Mouse (Mus musculus) lung, embryonic 16.5 days (tissue): ENCODE data around the gene Rptor. TPM values are rescaled to one million over a fixed set of nuclear protein-coding genes. Genes with fewer than 3 reads are reported as not detected.

Experiments
- ATAC-seq: fragments of 200-750 bp; cut with Nextera tagmentation; 2 replicates; pipeline ENCODE4 v1.8.0; 2017; ENCODE audit warnings: low read depth, mild to moderate bottlenecking, moderate library complexity
- H3K27ac ChIP-seq: fragments of 300-500 bp; sonication (generic); 2 replicates; pipeline ENCODE4 v1.5.1; 2014; ENCODE audit warnings: mild to moderate bottlenecking, control low read depth, low read length
- H3K27me3 ChIP-seq: fragments of 300-500 bp; sonication (generic); 2 replicates; pipeline ENCODE4 v1.6.1; 2014; ENCODE audit warnings: low read depth, low read length, mixed read lengths; ENCODE audit not compliant: control insufficient read depth, insufficient read depth
- H3K36me3 ChIP-seq: fragments of 300-500 bp; sonication (generic); 2 replicates; pipeline ENCODE4 v1.6.1; 2014; ENCODE audit warnings: low read length; ENCODE audit not compliant: control insufficient read depth, insufficient read depth
- H3K4me1 ChIP-seq: fragments of 300-500 bp; sonication (generic); replicated peaks from 2 replicates; pipeline ENCODE4 v1.6.1; 2014; ENCODE audit warnings: low read length, mixed read lengths; ENCODE audit not compliant: control insufficient read depth, insufficient read depth
- H3K4me2 ChIP-seq: fragments of 300-500 bp; sonication (generic); 2 replicates; pipeline ENCODE4 v1.6.1; 2014; ENCODE audit warnings: low read depth, low read length, control low read depth
- H3K4me3 ChIP-seq: fragments of 300-500 bp; sonication (generic); 2 replicates; pipeline ENCODE4 v1.5.1; 2014; ENCODE audit warnings: mild to moderate bottlenecking, low read length, control low read depth
- H3K9ac ChIP-seq: fragments of 300-500 bp; sonication (generic); 2 replicates; pipeline ENCODE4 v1.6.1; 2014; ENCODE audit warnings: low read length, control low read depth
- H3K9me3 ChIP-seq: fragments of 300-500 bp; sonication (generic); 2 replicates; pipeline ENCODE4 v1.6.1; 2016; ENCODE audit warnings: low read length; ENCODE audit not compliant: control insufficient read depth
- WGBS: fragments of 180-500 bp; shearing (Covaris S2); extraction: QIAGEN DNeasy Blood & Tissue Kit; methylation state at CpG from one replicate; pipeline ENCODE4 v1.1.7; 2014; 5-methylcytosine and 5-hydroxymethylcytosine counted together
- polyA plus RNA-seq: library from polyadenylated mRNA; unstranded; fragments of >200 nt; fragmentation: Nextera tagmentation; extraction: Ambion mirVana; gene quantifications from 2 replicates; pipeline ENCODE4 v1.2.1, GENCODE M21; 2015

Rptor gene
- polyA plus RNA-seq, 1 experiment from 2014 or later: 7.1 TPM

GRCm38 (mm10) chr11:119928023-119928681, 325.4 kb downstream of the Rptor start:
- H3K9ac ChIP-seq: no peak overlapping the region
- H3K4me3 ChIP-seq: no peak overlapping the region

GRCm38 (mm10) chr11:119929603-119930265, 327.0 kb downstream of the Rptor start:
- Histone ChIP-seq H3K4me3 (no peak overlapping the region), H3K4me1 (no peaks in the 10 kb centered on the region; the same call in 1 of the 2 replicates), H3K4me2 (no peak overlapping the region), H3K9ac (no peak overlapping the region), H3K36me3 (no peaks in the 10 kb centered on the region), H3K27ac (no peak overlapping the region), H3K27me3 (no peaks in the 10 kb centered on the region), H3K9me3 (0 out of 2 replicates have a peak, but pooled peaks cover 3% of the 10 kb centered on the region)
- 70% methylated on average over 6 of the region's 6 CpGs for WGBS
- ATAC-seq: no peak

More at GRCm38 (mm10) chr11:119928023-119928681, 325.4 kb downstream of the Rptor start:
- H3K36me3 ChIP-seq: no peaks in the 10 kb centered on the region
- H3K9me3 ChIP-seq: 0 out of 2 replicates have a peak, but pooled peaks cover 3% of the 10 kb centered on the region
- H3K4me2 ChIP-seq: peak overlapping the region; percentile 34
- H3K27ac ChIP-seq: no peak overlapping the region
- H3K27me3 ChIP-seq: no peaks in the 10 kb centered on the region
- no peaks in the 10 kb centered on the region; the same call in 1 of the 2 replicates for H3K4me1 ChIP-seq
- ATAC-seq: peak; percentile 39
- 54% methylated on average over 16 of the region's 16 CpGs for WGBS

DNA sequence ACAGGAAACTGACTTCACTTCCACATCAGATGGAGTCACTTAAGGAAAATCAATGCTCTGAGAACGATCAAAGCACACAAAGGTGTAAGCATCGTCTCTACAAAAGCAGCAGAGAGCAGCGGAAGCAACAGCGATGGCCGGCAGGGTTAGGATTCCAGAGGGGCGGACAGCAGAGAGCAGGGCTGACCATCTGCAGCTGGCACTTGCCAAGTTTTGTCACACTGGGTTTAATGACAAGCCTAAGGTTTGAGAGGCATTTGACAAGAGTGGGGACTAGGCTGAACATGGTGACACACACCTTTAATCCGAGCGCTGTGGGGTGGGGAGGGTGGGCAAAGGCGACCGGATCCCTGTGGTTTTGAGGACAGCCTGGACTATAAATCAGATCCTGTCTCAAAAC, 329.1 kb downstream of the Rptor start:
- H3K4me3 ChIP-seq: no peak overlapping the region
- H3K4me2 ChIP-seq: no peak overlapping the region
- H3K27me3 ChIP-seq: no peaks in the 10 kb centered on the region
- no peak overlapping the region for H3K27ac ChIP-seq
- 73% methylated on average over 10 of the region's 10 CpGs for WGBS
- H3K9me3 ChIP-seq: 0 out of 2 replicates have a peak, but pooled peaks cover 3% of the 10 kb centered on the region
- H3K36me3 ChIP-seq: no peaks in the 10 kb centered on the region
- H3K4me1 ChIP-seq: peaks cover 6% of the 10 kb centered on the region
- no peak for ATAC-seq
- no peak overlapping the region for H3K9ac ChIP-seq

- Histone ChIP-seq H3K27me3 (no peaks in the 10 kb centered on the region), H3K27ac (no peak overlapping the region), H3K9me3 (0 out of 2 replicates have a peak, but pooled peaks cover 3% of the 10 kb centered on the region), H3K9ac (no peak overlapping the region), H3K36me3 (no peaks in the 10 kb centered on the region), H3K4me3 (no peak overlapping the region), H3K4me1 (peaks cover 20% of the 10 kb centered on the region), H3K4me2 (no peak overlapping the region)
- no peak for ATAC-seq
- 57% methylated on average over 4 of the region's 4 CpGs for WGBS
Observed at GRCm38 (mm10) chr11:119933142-119933541, 330.4 kb downstream of the Rptor start.

DNA sequence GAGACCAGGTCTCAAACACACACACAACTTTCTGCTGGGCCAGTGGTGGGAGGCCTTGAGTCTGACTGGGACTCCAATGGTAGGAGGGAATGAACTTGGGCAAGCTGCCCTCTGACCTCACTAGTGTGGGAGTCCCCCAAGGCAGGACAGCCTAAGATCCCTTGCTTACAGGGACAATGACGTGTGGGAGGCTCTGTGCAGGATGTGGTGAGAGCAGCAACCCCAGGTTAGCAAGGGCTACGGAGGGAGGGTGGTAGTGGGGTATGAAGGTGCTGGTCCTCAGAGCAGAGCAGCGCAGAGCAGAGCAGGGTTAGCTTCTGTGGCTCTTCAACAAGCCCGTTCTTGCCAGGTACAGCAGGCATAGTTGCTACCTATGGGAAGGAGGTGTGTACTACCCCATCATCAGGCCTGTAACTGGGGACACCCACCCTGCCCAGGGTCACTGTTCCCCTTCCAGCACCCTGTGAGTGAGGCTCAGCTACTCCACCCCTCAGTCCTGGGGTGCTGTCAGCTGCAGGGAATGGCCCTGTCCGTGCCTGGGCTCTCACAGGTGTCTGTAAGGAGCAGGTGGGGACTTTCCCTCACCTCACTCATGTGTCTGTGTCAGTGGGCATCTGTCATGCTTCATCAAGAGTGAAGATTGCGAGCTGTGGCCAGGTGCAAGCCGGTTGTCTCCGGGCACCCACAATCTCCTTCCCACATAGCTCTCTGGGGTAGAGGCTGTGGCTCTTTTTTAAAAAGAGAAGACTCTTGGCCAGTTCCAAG, 331.3 kb downstream of the Rptor start:
- no peaks in the 10 kb centered on the region for H3K36me3 ChIP-seq
- peaks cover 28% of the 10 kb centered on the region for H3K4me1 ChIP-seq
- no peak overlapping the region for H3K27ac ChIP-seq
- ATAC-seq: no peak
- H3K4me2 ChIP-seq: no peak overlapping the region
- 81% methylated on average over 8 of the region's 8 CpGs for WGBS
- no peak overlapping the region for H3K4me3 ChIP-seq
- H3K9me3 ChIP-seq: 0 out of 2 replicates have a peak, but pooled peaks cover 3% of the 10 kb centered on the region
- H3K27me3 ChIP-seq: no peaks in the 10 kb centered on the region
- H3K9ac ChIP-seq: no peak overlapping the region

- Histone ChIP-seq H3K27me3 (no peaks in the 10 kb centered on the region), H3K9ac (no peak overlapping the region), H3K36me3 (no peaks in the 10 kb centered on the region), H3K4me1 (peaks cover 31% of the 10 kb centered on the region), H3K4me3 (no peak overlapping the region), H3K9me3 (0 out of 2 replicates have a peak, but pooled peaks cover 3% of the 10 kb centered on the region), H3K27ac (no peak overlapping the region), H3K4me2 (no peak overlapping the region)
- 67% methylated on average over 8 of the region's 8 CpGs for WGBS
- ATAC-seq: no peak
Observed at GRCm38 (mm10) chr11:119934773-119935172, 332.1 kb downstream of the Rptor start.

DNA sequence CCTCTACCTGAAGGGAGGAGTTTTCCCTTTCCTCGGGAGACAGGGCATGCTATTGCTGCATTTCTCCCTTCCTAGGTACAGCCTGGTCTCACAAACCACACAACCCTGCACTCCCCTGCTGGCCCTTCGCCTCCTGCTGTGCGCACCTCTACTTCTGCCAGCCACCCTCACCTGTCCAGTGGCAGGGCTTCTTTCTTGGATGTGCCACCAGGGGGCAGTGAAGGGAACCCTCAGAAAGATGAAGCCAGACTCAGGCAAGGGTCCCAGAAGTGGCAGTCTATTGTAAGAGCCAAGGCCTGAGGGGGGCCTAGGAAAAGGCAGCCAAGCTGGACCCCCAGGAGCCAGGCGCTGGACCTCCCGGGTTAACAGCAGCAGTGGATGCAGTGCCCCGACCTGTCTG, 332.8 kb downstream of the Rptor start:
- no peak overlapping the region for H3K27ac ChIP-seq
- H3K4me1 ChIP-seq: peaks cover 38% of the 10 kb centered on the region
- H3K9ac ChIP-seq: no peak overlapping the region
- WGBS: 19% methylated on average over 6 of the region's 6 CpGs
- H3K4me3 ChIP-seq: no peak overlapping the region
- H3K36me3 ChIP-seq: no peaks in the 10 kb centered on the region
- H3K27me3 ChIP-seq: no peaks in the 10 kb centered on the region
- no peak for ATAC-seq
- 0 out of 2 replicates have a peak, but pooled peaks cover 3% of the 10 kb centered on the region for H3K9me3 ChIP-seq
- no peak overlapping the region for H3K4me2 ChIP-seq

- Histone ChIP-seq H3K27ac (peak overlapping the region; percentile 19), H3K4me3 (no peak overlapping the region), H3K36me3 (no peaks in the 10 kb centered on the region), H3K4me2 (no peak overlapping the region), H3K4me1 (peaks cover 46% of the 10 kb centered on the region), H3K9ac (no peak overlapping the region), H3K27me3 (no peaks in the 10 kb centered on the region), H3K9me3 (no peaks in the 10 kb centered on the region)
- no peak for ATAC-seq
- 78% methylated on average over 2 of the region's 2 CpGs for WGBS
Observed at GRCm38 (mm10) chr11:119936456-119936855, 333.8 kb downstream of the Rptor start.

GRCm38 (mm10) chr11:119937216-119937615, 334.5 kb downstream of the Rptor start:
- H3K4me3 ChIP-seq: no peak overlapping the region
- peak; percentile 37; the same call in 1 of the 2 replicates for ATAC-seq
- H3K27ac ChIP-seq: peak overlapping the region; percentile 19
- 0 out of 2 replicates have a peak overlapping the region, but pooled peaks have one; percentile 8 for H3K9ac ChIP-seq
- no peak overlapping the region for H3K4me2 ChIP-seq
- H3K27me3 ChIP-seq: no peaks in the 10 kb centered on the region
- 38% methylated on average over 12 of the region's 12 CpGs for WGBS
- H3K9me3 ChIP-seq: no peaks in the 10 kb centered on the region
- no peaks in the 10 kb centered on the region for H3K36me3 ChIP-seq
- peaks cover 50% of the 10 kb centered on the region for H3K4me1 ChIP-seq
